Mouse (Mus musculus) stomach, adult 2 months (tissue): ENCODE results near the gene Dnajc27. TPM values are rescaled to one million over a fixed set of nuclear protein-coding genes. Genes with fewer than 3 reads are reported as not detected.

Experiments used
- polyA plus RNA-seq: library from polyadenylated mRNA; depleted of rRNA; stranded (reverse); fragments of >200 nt; gene quantifications from 2 replicates; pipeline ENCODE4 v1.2.3, GENCODE M21; 2012; rRNA removed

The Dnajc27 gene
- polyA plus RNA-seq, result 1.2 and 1.6 TPM in 2 replicates

DNA sequence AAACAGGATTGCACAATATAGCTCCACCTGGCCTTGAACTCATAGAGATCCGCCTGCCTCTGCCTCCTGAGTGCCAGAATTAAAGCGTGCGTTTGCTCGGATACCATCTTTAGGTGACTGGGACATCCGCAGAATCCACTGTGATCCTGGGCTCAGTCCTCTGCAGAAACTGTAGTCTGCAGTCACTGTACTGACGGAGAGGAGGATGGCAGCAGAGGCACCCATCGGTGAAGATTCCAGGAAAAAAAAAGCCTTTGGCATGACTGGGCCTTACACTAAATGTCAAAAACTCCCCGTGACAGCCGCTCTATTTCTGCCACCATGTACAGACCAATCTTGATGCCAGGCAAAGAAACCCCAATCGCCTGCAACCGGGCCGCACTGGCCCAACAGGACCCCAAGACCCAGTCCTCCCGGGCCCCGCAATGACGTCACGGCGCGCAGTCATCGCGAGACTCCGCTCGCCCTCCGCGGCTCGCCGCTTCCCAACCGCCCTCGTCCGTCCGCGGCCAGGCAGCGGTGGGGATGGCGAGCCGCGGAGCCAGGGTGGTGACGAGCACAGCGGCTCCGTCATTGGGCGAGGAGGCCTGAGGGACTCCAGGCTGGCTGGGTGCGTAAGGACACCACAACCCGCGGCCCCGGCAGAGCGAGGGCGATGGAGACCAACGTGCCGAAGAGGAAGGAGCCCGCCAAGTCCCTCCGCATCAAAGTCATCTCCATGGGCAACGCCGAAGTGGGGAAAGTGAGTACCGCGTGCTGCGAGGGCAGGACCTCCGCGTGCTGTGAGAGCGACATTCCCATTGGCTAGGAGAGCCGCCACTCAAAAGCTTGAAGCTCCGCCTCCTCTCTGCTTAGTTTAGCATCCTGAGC is at the start of gene Dnajc27:
Dnajc27 (plus strand) TSS at position 452 of the 870 bp plus-strand sequence.

DNA sequence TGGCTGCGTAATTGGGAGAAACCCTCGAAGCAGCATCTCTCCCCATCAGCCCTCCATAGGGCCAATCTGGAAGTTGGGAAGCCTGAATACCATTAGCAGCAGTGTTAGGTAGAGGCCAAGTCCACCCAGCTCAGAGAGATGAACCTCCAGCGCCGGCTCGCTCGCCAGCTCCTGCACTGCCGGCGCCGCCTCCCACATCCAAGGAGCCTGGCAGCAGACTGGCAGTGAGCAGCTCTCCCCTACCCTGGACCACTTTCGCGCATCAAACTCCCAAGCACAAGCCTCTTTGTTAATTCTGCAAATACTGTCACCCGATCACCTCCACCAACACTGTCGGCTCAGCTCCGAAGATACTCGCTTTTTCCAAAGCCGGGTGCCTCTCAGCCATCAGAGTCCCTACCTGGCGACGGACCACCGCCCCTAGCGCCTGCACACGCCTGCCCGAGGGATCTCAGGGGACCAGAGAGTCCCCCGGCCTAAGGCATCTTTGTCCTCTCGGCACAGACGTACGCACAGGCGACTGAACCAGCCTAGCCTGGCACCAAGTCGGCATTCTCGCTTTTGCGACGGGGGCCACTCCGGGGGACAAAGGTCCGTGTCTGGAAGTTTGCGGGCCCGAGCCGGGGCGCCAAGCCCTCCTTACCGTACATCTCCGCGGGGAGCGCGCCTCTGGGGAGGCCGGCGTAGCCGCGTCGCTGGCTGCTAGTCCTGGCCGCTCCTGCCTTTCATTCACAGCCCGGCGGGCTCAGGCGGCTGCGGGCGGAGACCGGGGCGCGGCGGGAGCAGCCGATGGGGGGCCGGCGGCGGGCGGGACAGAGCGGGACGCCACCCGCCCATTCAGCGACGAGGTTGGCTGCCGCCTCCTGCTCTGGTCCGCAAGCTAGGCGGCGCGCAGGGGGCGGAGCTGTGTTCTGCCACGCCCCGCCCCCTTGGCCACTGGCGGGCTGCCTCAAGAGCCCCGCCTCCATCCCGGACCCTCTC is 44.0 kb upstream of the Dnajc27 start, which contains the start of gene Efr3b:
Efr3b (minus strand) TSS at position 855 of the 981 bp plus-strand sequence.

DNA sequence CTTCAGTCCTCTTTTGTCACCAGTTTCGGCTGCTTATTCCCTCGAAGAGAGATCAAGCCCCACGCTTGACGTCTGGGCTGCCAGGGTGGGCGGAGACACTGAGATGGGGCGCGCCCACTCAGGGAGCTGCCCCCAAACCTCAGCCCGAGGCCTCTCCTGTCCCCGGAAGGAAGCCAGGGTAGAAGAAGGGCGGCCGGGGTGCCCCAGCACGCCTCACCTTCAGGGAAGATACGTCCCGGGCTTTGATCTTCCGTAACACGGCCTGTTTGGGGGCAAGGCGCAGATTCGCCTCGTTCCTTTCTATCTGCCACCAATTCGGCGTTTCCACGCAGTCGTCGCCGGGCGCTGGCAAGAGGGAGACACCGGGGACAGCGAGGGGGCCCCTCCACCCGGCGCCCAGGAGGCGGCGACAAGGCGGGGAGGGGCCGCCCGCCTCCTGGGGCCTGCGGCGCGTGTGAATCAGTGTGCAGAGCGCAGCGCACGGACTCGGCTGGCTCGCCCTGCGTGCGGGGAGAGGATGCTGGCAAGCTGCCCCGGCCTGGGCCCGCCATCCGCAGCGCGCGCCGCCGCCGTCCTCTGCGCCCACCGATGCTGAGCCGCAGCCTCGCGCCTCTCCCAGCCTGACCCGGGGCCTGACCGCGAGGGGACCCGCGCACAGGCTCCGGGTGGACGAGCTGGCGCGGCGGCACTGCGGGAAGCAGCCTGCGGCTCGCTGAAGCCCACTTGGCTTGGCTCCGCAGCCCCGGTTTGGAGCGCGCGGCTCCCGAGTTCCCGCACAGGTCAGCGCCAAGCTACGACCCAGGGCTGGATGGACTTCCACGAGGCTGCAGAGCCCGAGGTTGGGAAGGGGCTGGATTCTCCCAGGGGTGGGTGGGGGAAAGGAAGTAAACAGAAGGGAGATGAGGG is 50.8 kb downstream of the Dnajc27 start, which contains the start of gene Adcy3:
Adcy3 (plus strand) TSS at position 163 of the 906 bp plus-strand sequence.

Other genes starting within 250 kb of the Dnajc27 start
- 0.12 TPM in 1 of 2 replicates, not detected in the other for gene Pomc, start 127.6 kb upstream of the Dnajc27 start, polyA plus RNA-seq
- gene Efr3b, start 43.7 kb upstream of the Dnajc27 start, polyA plus RNA-seq, result 0.72 and 1.5 TPM in 2 replicates
- 2.3 and 2.7 TPM in 2 replicates for gene Adcy3, start 50.5 kb downstream of the Dnajc27 start, polyA plus RNA-seq
- gene Ptrhd1, start 151.4 kb downstream of the Dnajc27 start, polyA plus RNA-seq, result 2.1 and 2.6 TPM in 2 replicates
- gene Cenpo, start 151.7 kb downstream of the Dnajc27 start, polyA plus RNA-seq, result 3.0 and 3.4 TPM in 2 replicates